Mouse (Mus musculus): Measurements from ENCODE around the gene Traf6.
"Not testable (repeated sequence)": the region's sequence is repeated elsewhere in the genome, so short reads cannot be mapped to it uniquely, and the experiment has no call there.

The Traf6 gene

DNA sequence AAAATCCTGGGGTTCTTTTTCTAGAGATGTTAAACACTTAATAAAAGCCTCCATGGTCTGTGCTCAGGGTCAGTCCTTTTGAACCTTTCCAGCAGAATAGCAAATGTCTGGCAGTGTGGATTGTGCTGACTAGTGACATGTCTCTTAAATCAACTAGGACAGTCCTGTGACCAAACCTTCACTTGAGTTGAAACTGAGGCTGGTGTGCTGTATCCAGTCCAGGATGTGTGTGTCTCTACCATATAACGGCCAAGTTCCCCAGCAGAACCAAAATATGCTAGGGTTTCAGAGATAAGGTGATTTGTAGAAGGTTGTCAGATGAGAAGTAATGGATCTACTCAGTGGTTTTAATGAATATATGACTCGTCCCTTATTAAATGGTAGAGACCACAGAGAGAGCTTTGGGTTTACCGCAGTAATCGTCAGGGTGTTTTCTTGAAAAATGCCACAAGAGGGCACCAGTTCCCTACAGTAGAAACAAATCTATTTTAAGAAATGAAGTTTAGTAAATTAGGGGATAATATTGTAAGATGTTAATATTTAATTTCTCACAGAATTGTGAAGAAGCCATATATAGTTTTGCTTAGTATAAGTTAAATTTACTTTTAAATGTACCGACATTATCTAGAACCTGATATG is 15.5 kb downstream of the Traf6 start:
- no peak for DNase-seq (ENCODE audit: low read depth, low spot score)

DNA sequence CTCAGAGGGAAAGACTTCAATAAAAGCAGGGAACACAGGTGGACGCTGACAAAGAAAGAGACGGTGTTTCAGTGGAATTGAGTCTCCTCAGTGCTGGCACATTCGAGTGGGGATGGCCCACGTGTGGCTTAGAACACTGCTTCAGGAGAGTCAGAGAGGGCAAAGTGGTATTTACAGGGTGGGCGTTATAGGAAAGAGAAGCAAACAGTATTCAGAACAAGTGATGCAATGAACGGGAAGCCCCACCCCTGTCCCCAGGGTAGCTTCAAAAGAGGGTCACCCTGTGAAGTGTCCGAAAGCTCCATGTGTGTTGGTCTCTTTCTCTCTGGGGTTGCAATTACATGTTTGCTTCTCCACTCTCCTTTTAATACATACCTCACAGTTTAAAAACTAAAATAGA is 17.4 kb downstream of the Traf6 start:
- DNase-seq (ENCODE audit: low read depth, low spot score) = no peak

DNA sequence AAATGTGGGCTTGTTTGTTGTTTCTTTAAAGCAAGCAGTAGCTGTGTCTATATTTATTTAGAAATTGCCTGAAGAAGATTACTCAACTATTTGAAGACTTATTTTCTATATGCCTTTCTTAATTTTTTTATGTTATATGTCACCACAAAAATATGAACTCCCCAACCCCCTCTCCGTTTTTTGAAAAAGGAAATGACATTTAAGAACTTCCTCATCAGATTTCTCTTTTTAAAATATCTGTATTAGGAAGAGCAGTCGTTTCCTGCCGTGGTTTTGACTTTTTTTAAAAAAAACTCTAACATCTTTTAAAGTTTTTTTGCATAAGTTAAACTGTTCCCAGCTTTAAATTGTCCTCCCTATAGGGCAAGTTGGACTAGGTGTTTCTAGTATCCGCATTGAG is 21.1 kb downstream of the Traf6 start:
- DNase-seq (ENCODE audit: low read depth, low spot score) = no peak

DNA sequence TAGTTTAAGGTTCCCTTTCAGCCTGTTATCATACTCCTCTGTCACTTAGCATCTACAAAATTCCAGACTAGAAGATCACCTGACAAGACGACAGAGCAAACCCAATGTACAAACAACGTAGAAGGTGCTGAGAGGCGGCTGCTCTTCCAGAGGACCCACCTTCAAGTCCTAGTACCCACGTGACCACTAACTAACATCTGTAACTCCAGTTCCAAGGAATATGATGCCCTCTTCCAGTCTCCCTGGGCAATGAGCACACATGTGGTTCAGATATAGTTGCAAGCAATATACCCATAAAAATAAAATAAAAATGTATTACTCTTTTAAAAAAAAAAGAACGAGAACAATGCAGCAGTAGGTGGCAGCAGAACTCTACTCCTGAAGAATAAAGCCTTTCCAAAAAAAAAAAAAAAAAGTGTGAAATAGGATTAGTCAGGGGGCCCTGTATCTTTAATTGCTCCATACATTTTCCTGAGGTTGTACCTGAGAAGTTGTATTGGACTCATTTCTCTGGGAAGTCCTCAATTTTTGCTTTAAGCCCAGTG is 27.8 kb downstream of the Traf6 start:
- DNase-seq (ENCODE audit: low read depth, low spot score) = no peak

DNA sequence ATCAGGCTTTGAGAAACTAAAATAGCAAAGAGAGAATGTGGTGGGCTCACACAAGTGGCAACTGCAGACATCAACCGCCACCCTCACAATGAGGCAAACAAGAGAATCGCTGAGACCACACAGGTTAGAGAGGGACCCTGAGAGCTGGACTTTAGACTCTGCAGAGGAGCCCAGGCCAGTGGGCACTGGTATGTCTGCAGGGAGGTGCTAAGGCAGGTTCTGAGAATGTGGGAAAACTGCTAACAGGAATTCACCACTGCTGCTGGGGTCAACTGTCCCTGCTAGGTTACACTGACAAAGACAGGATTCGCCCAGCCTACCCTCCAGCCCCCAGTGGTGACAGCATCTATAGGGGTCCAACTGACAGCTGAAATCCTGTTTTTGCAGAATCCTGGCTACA is 33.4 kb downstream of the Traf6 start:
- no peak for DNase-seq (ENCODE audit: low read depth, low spot score)

DNA sequence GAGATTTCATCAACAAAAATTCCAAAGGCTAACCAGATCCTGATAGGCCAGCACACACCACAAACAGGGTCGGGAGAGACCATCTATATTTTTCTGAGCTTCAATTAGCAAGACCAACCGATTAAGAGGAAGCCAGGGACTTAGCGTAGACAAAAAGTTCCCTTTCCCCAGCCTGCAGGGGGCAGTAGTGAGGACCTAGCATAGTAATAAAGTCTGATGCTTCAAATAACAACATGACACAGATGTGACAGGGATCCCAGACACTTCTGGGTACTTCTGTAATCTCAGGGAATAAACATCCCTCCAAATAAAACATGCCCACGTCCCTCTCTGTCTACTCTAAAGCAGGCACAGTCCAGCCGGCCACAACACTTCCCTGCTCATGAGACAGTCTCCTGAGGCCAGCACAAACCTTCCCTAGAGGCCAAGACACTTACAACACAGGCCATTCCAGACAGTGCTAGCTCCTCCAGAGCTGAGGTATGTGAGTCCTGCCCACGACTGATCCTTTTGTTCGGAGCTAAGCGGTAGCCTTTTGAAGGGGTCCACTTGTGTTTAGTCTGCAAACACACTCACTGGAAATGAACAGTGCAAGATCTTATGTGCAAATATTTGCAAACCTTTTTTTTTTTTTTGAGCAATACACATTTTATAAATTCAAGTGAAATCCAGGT is 37.6 kb downstream of the Traf6 start:
- peak; percentile 15 for DNase-seq (ENCODE audit: low read depth, low spot score)

DNA sequence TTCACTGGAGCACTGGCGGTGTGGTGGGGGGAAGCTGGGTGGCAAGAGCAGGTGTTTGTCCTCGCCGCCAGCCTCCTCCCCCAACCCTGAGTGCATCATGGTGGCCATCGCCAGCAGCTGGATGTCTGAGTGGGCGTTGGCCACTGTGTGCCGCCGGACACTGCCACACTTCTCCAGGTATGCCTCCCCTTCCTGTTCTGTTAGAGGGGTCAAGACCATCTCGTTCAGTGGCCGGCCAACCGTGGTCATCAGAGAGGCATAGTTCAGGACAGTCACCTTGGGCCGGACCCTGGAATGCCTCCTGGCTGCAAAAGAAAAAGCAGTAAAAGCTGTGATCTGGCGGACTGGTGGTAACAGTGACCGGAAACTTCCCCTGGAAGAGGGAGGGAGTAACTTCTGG is 38.9 kb downstream of the Traf6 start:
- no peak for DNase-seq (ENCODE audit: low read depth, low spot score)

DNA sequence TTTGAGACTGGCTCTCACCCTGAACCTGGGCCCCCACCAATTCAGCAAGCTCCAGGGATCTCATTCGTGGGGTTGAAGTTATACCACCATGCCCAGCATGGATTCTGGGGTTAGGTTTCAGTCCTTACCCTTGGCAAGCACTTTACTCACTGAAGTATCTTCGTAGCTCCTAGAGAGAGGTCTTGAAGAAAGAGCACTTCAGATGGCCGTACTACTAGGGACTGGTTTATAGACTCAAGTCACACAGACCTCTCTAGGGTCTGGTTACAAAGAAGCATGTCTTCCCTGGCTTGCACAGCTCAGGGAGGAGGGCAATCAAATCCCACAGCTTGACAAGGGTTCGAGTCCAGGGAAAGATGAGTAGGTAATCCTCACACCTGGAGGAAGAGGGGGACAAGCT is 43.6 kb downstream of the Traf6 start:
- DNase-seq (ENCODE audit: low read depth, low spot score) = no peak

DNA sequence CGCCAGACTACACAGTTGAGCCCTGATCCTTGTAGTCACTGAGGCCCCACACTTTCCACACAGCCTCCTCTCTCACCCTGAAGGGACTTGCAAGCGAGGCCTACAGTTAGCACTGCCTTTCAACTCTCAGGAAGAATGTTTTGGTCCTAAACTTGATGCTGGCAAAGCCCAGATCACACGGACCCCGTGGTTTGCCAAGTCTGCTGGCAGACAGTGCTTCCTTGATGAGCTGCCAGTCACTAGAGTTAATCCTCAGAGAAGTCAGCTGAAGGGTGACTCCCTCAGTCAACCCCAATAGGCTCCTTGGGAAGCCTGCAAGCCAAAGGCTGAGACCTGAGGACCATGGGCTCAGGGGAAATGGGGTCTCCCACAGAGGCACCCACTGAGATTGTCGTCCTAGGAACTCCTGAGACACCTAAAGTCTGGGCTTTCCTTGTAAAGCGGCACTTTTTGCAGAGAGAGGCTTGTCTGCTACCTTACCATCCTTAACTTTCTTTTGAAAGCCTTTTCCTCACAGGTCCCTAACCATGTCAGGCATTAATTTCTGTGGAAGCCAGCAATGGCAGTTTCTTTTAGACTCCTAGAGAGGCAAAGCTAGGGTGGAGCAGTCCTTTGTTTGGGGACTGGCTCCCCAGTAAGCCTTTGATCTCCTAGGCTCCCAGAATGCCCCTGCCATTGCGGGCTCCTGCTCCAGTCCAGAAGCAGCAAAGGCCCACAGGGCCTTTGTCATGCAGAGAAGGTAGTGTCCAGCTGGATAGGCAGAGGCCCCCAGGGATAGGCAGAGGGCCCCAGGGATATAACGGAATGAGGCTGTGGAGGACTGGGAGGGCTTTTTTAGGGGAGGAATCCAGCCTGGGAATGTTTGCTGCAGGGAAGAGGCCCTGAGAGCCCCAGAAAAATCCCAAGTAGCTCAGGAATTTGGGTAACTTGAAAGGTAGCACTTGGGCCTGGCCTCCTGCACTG is 44.4 kb downstream of the Traf6 start:
- peak; percentile 75 for DNase-seq (ENCODE audit: low read depth, low spot score)

DNA sequence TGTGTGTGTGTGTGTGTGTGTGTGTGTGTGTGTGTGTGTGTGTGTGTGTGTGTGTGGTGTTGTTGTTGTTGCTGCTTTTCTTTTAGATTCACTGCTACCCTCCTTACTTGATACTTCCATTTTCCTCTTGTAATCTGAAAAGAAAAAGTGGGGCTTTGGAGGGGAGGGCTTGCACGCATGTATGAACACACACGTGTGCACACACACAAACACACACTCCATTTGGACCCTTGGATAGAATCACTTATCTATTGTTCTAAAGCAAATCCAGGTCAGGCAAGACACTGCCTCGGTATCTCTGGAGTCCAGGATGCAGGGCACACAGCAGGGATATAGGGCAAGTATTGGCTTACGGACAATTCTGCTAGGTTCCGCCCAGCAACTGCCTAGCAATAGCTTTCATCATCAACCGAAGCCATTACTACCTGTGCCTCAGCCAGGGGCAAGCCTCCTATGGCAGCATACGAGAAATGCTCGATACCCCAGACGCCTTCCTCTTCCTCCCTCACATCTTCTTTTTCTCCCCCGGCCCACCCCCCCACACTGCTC is 45.2 kb downstream of the Traf6 start:
- DNase-seq (ENCODE audit: low read depth, low spot score) = no peak

DNA sequence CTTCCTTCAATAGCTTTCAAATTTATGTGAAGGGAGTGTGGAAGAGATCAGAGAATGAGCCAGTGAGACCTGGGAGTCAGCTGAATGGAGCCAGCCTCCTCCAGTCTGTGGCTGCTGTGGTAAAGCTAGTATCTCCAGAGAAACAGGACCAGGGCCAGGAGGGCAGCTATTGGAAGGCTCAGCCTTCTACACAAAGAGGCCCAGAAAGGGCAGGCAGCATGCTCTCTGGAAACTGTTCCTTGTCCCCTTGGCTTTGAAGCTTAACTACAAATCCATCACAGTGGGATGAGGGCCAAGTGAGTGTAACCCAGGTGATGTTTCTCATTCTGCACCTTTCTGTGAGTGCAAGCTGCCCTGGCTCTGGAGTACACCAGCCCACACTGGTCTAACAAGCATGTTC is 49.6 kb downstream of the Traf6 start:
- no peak for DNase-seq (ENCODE audit: low read depth, low spot score)

DNA sequence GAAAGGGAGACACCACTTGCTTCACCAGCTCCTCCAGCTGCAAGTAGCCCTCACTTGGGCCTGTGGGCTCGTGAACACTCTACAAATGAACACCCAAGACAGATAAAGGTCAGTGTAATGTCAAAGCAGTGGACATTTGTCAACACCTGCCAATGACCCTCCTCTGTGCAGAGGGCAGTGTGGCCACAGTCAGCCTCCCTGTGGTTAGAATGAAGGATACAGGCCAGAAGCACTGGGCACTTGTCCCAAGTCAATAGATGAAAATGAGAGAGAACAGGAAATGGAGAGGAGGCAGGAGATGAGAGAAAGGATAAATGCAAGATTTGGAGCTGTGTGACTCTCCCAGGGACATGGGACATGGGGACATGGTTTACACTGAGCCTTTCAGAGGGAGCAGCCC is 51.2 kb downstream of the Traf6 start:
- no peak for DNase-seq (ENCODE audit: low read depth, low spot score)

DNA sequence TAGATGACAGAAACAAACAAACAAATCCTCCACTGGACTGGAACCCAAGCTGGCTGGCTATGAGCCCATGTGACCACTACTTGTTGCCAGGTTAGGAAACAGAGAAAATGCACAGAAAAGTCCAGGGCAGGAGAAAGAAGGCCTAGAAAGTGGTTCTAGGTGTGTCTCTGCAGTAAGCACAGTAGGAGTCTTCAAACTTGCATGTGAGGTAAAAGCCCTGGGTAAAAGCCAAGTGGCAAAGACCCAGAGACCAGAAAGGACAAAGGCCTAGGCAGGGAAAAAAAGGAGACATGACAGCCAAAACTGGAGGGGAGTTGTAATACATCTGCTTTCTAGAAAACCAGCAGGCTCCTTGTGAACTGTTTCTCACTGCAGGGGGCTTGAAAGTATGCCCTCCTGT is 52.7 kb downstream of the Traf6 start:
- DNase-seq (ENCODE audit: low read depth, low spot score) = no peak

DNA sequence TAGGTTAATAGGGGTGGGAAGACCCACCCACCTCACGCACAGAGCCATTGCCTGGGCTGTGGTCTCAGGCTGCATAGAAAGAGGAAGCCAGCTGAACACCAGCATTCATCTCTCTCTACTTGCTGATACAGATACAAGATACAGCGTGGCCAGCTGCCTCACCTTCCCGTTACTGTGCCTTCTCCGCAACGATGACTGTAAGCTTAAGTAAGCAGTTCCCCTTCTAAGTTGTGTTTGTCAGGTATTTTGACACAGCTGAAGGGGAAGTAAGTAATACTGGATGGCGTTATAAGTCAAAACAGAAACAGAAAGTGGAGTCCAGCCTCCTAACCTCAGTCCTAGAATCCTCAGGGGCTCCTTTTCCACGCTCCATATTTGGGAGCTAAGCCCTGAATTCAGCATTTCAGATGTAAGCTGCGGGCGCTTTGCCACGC is 54.6 kb downstream of the Traf6 start:
- no peak for DNase-seq (ENCODE audit: low read depth, low spot score)

DNA sequence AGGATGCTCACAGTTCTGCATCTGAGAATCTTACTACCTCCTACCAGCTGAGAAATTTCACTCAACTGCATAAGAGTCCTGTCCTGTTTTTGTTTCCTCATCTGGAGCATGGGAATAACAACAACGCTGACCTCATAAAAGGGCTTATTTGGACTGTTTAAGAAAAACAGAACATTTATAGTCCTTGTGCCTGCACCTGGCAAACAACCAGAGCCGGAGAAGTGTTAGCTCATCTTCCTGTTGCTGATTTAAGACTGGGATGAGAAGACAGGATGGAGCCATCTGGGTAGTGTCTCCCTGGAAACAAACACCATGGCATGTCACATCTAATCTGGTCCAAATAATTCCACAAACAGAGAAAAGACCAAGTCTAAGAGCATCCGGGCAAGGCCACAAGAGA is 55.3 kb downstream of the Traf6 start:
- DNase-seq (ENCODE audit: low read depth, low spot score) = no peak

DNA sequence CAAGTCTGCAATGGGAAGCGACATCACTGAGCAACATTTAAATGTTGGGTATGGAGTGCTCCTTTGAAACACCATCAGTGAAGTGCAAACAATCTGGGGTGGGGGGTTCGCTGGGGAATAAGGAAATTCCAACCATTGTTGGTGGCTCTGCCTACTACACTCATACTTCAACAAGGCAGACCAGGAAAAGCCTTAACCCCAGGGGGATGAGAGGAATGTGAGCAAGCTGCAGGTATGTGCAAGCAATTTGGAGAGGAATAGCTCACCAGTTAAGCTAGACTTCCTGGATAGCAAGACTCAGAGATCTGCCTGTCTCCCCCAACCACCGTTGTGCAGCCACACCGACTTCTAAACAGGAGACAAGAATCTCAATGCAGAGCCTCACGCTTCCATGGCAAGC is 61.7 kb downstream of the Traf6 start:
- peak; percentile 44 for DNase-seq (ENCODE audit: low read depth, low spot score)

DNA sequence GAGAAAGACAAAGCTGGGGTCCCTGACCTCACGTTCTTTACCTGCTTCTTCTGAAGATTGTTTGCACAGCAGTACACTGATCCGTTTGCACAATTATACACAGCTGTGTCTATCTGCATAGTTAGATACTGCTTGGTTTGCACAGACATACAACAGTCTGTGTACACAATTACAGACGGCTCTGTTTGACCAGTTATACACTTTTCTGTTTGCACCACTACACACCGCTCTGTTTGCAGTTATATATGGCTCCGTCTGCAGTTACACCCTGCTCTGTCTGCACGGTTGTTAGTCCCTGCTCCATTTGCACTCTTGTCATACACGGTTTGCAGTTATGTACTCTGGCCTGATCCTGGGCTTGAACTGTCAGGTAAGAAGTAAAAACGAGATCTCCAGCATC is 63.4 kb downstream of the Traf6 start:
- DNase-seq (ENCODE audit: low read depth, low spot score) = no peak

DNA sequence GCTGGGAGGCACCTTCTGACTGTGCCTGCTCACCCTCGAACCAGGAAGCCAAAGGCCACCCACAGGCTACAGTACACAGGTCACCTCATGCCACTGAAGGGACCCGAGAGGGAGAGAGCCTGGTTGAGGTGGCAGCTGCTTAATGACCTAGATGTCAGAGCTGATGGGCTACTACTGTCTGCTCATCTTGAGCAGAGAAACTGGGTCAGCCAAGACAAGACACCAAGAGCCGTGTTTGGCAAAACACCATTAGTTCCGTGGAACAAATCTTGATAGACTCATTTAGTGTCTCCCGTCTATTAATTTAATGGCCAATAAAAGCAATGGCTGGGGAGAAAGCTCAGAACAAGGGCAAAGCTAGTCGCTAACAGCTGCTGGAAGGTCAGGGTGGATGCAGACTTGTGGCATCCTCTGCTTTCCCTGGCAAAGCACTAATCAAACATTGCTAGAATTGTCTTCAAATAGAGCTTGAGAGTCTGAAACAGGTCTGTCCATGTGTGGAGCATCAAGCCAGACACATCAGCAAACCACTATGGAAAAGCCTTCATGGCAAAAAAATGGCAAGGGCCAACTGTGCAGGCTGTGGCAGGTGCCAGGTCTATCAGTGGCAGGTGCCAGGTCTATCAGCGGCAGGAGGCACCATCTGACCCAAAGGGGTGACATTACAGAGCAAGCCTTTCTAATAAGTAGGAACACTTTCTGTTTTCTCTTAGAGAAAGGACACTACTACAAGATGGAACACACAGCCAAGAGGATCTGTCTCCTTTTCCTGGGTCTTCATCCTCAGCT is 64.0 kb downstream of the Traf6 start:
- DNase-seq (ENCODE audit: low read depth, low spot score) = no peak

DNA sequence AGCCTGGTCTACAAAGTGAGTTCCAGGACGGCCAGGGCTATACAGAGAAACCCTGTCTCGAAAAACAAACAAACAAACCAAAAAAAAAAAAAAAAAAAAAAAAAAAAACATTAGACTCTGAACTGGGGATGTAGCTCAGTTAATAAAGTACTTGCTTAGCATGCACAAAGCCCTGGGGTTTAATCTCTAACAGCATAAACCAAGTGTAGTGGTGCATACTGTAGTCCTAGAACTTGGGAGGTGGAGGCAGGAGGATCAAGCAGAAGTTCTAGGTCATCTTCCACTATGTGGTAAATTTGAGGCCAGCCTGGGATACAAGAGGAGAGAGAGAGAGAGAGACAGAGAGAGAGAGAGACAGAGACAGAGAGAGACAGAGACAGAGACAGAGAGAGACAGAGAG is 67.4 kb downstream of the Traf6 start:
- not testable (repeated sequence) for DNase-seq (ENCODE audit: low read depth, low spot score)

DNA sequence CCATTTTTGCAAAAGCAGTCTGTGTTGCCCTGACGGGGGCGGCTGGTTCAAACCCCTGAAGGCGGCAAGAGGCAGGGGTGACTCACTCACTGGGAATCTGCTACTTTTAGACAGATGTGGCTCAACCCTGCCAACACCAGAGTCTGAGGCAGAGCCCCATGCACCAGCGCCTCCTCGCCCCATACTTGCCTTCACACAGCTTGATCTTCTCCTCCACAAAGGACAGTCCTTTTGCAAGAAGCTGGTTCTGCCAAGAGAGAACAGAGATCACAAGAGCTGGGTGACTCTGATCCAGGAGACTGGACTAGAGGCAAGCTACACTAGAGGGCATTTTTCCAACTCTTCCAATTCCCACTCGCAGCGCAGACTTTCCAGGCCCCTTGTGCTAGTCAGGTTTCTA is 68.3 kb downstream of the Traf6 start:
- DNase-seq (ENCODE audit: low read depth, low spot score) = no peak
